25 mouse cellular contexts compared by ENCODE assay signal in the genomic region with DNA sequence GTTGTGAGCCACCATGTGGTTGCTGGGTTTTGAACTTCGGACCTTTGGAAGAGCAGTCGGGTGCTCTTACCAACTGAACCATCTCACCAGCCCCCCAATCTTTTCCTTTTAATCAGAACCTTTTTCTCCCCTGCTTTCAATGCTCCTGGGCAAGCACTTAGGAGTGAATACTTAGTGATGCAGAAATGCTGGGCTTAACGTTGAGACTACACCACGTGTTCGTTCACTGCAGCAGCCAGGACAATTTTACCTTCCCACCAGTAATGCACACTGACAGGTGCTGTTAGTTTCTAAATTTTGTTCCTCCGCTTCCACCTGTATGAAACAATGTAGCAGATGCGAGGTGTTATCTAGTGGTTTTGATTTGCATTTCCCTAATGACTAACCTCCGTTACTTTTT.
"Had no signal": no experiment of that assay in that cellular context is flagged by ENCODE, and none has a peak within 500 bp of the region (broad histone marks: within the 10 kb centered on the region; RNA-seq: fewer than 3 reads in every experiment).

No protein-coding gene starts in this region.

- H3K36me3 ChIP-seq: heart, embryonic 10.5 days; heart, embryonic 12.5 days; hindbrain, embryonic 10.5 days; hindbrain, embryonic 12.5 days; intestine, embryonic 15.5 days; limb, embryonic 10.5 days; limb, embryonic 12.5 days had no signal

- H3K27me3 ChIP-seq: hindbrain, embryonic 12.5 days; intestine, embryonic 15.5 days; limb, embryonic 12.5 days had no signal

- H3K4me2 ChIP-seq: heart, embryonic 12.5 days; hindbrain, embryonic 12.5 days; hindbrain, embryonic 14.5 days; intestine, embryonic 15.5 days; limb, embryonic 12.5 days had no signal

- H3K9me3 ChIP-seq: heart, embryonic 10.5 days; hindbrain, embryonic 10.5 days; intestine, embryonic 15.5 days; limb, embryonic 10.5 days had no signal

- H3K9ac ChIP-seq: heart, embryonic 12.5 days; hindbrain, embryonic 12.5 days; hindbrain, embryonic 14.5 days; intestine, embryonic 15.5 days; limb, embryonic 12.5 days had no signal

- H3K4me3 ChIP-seq: gastrocnemius, adult 2 months; heart, embryonic 10.5 days; heart, embryonic 12.5 days; hindbrain, embryonic 10.5 days; hindbrain, embryonic 12.5 days; intestine, embryonic 15.5 days; layer of hippocampus, adult 2 months; left cerebral cortex, adult 2 months; limb, embryonic 10.5 days; limb, embryonic 12.5 days had no signal

- ATAC-seq: hindbrain, embryonic 16.5 days; inflammation-experienced regulatory T-cells, adult 6 months; intestine, embryonic 15.5 days; intestine, postnatal 0 days had no signal

- DNase-seq: gastrocnemius, adult 2 months; gastrocnemius, postnatal 10 days; gastrocnemius, postnatal 25 days; heart, adult 18-20 months; heart, postnatal 10 days; heart, postnatal 4 days; kidney, adult 18-20 months; kidney, adult 8-10 months; kidney, postnatal 10 days; kidney, postnatal 25 days; kidney, postnatal 4 days; liver had no signal

- H3K27ac ChIP-seq: gastrocnemius, adult 2 months; heart, embryonic 10.5 days; hindbrain, embryonic 10.5 days; hindbrain, embryonic 12.5 days; hindbrain, embryonic 14.5 days; intestine, embryonic 15.5 days; layer of hippocampus, adult 2 months; left cerebral cortex, adult 2 months; limb, embryonic 10.5 days; limb, embryonic 12.5 days had no signal
